Mouse (Mus musculus) adrenal gland (tissue): ENCODE results near the gene Cmc1.
"Not testable (repeated sequence)": the region's sequence is repeated elsewhere in the genome, so short reads cannot be mapped to it uniquely, and the experiment has no call there.

Experiments used
- intact Hi-C: fragments of 180-260 bp; cut with DNase I; formaldehyde crosslinking; loops from one replicate; pipeline ENCODE4 v1.15.1; 2025

Gene Cmc1

DNA sequence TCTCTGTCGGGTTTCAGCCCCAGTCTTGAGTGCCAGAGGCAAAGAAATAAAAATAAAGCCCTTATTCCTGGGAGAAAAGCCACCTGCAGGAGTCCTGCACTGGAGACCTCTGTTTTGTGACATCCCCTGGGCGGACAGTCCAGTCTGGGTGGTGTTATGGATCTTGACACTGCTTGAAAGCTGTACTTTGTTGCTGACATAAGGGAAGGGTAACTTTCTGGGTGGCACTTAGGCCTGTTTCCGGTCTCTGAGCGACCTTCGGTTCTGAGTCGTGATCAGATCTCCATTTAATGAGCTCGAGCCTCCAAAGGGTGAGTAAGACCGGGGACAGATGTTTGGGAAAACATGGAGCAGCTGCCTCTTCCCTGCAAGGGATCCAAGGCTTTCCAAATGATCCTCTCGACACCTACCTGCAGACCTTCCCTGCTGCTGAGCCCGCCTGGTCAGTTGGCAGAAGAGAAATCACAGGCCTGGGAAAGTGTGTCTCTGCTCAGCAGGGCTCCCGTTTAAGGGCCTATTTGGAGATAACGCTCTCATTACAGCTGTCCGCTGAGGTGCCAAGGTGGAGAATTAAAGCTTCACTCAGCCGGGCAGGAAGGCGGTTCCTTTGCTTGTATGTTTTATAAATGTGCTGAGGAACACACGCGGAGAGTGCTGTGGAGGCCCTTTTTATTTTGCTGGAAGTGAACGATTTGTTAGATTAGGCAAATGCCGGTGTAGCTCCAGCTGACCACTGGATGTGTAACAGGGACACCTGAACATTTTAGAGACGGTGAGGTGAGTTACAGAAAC is 648 bp upstream of the Cmc1 start:
- intact Hi-C loops = no loop called here

DNA sequence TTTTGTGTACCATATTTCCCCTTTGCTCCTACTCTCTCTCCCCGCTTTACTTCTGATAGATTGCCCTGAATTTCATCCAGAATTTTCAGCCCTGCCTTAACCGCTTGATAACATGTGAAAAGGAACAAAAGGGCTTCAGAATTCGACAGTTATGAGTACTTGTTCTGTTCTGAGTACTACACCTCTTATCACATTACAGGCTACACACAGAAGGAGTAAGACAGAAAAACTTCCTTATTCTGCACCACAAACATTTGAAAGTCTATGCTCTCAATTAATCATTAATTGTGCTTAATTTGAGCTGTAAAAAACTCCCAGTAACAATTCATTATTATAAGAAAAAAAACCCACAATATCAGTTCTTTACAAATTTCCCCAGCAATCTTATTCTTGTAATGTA is 9.6 kb downstream of the Cmc1 start:
- intact Hi-C loops = not testable (repeated sequence)

GRCm38 (mm10) chr9:118110360-118110710 is 39.6 kb downstream of the Cmc1 start:
- intact Hi-C loops = no loop called here

DNA sequence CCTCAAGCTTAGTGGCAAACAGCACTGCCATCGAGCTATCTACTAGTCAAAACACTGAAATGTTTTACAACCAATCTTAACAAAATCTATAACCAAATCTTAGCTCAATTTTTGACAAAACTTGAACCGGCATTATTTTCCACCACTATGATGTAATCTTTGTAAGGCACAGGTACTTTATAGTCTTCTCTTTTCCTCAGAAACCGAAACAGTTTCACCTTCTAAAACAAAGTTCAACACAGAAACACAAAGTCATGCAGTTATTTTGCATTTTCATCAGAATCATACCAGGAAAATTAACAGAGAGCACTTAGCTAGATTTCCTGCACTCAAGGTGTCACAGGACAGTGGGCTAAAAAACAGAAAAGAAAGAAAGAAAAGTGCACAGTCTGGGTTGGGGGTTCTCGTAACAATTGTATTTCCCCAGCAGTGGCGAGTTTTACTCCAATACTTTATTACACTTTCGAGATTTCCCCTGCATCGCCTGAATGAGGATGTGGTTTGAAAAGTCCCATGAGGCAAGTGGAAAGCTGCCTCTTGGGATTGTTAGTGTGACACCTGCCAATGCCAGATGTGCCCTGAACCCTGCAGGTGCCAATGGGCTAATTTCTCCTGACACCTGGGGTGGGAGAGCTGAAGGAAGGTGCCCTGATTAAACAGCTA is 40.1 kb downstream of the Cmc1 start:
- intact Hi-C loops = no loop called here

GRCm38 (mm10) chr9:118108527-118109011 is 41.4 kb downstream of the Cmc1 start:
- intact Hi-C loops = no loop called here

GRCm38 (mm10) chr9:118101802-118102201 is 48.2 kb downstream of the Cmc1 start:
- intact Hi-C loops = no loop called here

- intact Hi-C loops = loop anchor here (1.0 kb wide), 1 partner anchor 68 kb away; no protein-coding TSS in a partner anchor
Measured at GRCm38 (mm10) chr9:118100484-118100883, 49.5 kb downstream of the Cmc1 start.

DNA sequence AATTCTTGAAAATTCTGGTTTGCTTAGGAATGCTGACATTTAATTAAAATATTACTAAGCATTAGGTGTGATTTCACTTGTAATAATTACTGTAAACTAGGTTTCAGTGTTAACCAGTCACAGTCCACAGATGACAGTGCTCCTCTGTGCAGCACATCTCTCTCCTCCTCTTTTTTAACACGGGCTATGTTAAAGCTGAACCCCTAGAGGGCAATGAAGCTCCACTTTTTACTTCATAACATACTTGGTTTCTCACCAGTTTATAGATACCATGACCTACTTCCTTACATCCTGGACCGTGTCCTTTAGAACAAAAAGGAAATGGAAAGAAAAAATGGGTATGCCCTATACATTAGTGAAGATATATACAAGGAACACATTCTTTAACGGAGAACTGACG is 50.6 kb downstream of the Cmc1 start:
- intact Hi-C loops = loop anchor here (1.0 kb wide), 1 partner anchor 390 kb away; no protein-coding TSS in a partner anchor

DNA sequence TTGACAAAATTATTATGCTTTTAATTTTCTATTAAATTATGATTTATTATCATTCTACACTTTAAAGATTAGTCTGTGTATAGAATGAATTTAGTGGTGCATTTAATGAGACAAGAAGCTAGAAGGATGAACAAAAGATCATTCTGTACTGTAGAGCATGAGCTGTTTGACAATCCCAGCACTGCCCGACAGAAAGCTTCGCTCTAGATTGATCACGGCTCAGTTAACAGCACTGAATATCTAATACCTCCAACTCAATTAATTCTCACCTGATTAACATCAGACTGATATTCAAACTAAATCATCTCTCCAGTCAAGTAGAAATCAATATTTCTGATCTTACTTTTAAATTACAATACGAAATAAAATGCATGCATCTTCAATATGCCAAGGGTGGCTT is 66.1 kb downstream of the Cmc1 start:
- intact Hi-C loops = no loop called here

DNA sequence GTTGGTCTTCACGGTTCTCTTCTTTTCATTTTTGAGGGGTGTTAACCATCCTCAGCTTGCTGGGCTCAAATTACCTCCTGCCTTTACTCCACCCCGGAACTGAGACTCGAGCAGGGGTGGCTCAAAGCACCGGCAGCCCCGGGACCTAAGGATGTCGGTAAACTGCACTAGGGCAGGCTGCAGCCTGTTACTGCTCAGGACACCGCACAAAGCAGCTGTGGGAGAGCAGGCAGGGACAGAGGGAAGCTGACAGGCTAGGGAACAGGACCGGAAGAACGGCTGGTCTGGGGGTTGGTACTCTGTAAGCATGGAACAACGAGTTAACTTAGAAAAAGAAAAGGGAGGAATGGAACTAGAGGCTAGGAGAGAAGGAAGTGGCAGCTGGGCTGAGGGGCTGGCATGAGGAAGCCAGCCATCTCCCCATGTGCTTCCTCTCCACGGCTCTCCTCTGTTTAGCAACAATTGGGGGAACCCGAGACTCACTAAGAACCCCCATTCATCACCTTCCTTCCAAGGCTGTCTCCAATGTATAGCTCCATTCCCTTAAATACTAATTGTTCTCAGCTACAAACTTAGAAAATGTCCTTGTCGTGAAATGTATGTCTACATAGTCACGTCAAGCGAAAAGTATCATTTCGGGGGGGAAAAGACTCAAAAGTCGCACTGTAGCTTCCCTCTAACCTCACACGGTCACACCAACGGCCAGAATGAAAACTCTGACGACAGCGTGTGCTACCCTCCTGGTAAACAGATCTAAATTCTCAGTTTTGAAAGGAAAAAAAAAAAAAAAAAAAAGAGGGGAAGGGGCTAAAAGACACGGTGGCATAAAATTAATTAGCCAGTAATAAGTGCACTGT is 67.2 kb downstream of the Cmc1 start:
- intact Hi-C loops = no loop called here

- intact Hi-C loops = no loop called here
Measured at GRCm38 (mm10) chr9:118073358-118073757, 76.6 kb downstream of the Cmc1 start.

GRCm38 (mm10) chr9:118072101-118072500 is 77.9 kb downstream of the Cmc1 start:
- intact Hi-C loops = no loop called here

GRCm38 (mm10) chr9:118071337-118071736 is 78.6 kb downstream of the Cmc1 start:
- intact Hi-C loops = no loop called here

DNA sequence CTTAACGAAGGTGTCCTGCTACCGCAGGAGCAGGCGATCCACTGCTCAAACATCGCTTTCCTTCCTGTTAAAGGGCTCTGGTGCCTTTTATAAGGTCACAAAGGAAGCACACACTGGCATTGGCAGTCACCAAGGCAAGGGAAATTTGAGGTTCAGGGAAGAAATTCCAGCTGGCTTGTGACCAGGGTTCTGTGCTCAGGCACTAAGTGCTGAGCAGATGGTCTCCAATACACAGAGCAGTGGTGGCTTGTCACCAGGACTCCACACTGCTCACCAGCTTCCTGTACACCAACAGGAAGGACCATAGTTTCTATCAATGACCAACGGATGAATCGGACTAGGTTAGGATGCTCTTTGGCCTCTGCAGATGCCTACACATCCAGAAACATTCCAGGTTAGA is 79.5 kb downstream of the Cmc1 start:
- intact Hi-C loops = no loop called here

DNA sequence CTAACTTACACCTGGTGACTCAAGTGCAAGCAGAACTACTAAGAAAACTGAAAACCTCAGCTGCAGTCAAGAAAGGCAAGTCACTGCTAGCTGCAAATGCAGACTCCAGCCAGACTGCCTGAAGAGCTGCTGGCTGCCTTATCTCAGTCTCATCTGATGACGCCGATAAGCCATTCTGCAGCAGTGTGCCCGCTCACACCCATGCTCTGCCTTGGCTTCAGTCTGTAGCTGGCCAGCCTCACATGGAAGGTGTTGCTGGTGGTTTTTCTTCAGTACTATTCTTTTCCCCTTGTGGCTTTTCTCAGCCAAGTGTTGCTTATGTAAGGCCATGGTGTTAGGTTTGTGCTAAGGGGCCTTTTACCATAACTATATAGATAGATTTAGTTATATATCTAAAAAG is 90.9 kb downstream of the Cmc1 start:
- intact Hi-C loops = no loop called here

GRCm38 (mm10) chr9:118053286-118053685 is 96.7 kb downstream of the Cmc1 start:
- intact Hi-C loops = loop anchor here (5.0 kb wide), 1 partner anchor 439 kb away; no protein-coding TSS in a partner anchor

GRCm38 (mm10) chr9:118045011-118045533 is 104.9 kb downstream of the Cmc1 start:
- intact Hi-C loops = loop anchor here (2.0 kb wide), 1 partner anchor 104 kb away; no protein-coding TSS in a partner anchor

DNA sequence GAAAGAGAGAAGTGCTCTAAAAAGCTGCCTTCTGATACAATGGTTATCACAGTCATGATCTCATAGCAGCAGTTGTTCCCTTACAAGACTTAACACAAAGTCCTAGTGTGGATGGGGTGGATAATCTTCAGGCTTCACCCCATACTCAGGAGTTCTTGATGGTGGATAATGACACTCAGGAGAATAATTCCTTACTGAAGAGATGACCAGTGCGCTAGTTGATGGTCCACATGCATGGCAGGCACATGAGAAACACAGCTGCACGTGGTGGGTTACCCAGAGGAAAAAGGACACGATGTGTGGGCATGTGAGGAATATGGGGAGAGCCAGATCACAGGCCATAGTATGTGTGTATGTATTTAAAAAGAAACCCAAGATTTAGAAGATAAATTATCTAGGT is 106.4 kb downstream of the Cmc1 start:
- intact Hi-C loops = loop anchor here (5.0 kb wide), 1 partner anchor 444 kb away; no protein-coding TSS in a partner anchor

- intact Hi-C loops = loop anchor here (5.0 kb wide), 1 partner anchor 445 kb away; no protein-coding TSS in a partner anchor
Measured at GRCm38 (mm10) chr9:118042738-118043137, 107.2 kb downstream of the Cmc1 start.

GRCm38 (mm10) chr9:118041646-118042045 is 108.3 kb downstream of the Cmc1 start:
- intact Hi-C loops = loop anchor here (5.0 kb wide), 1 partner anchor 446 kb away; no protein-coding TSS in a partner anchor

GRCm38 (mm10) chr9:118041022-118041400 is 109.0 kb downstream of the Cmc1 start:
- intact Hi-C loops = loop anchor here (5.0 kb wide), 1 partner anchor 446 kb away; no protein-coding TSS in a partner anchor
